Mouse (Mus musculus): ENCODE data around the gene Arhgap10.

- peak; percentile 40 for TF ChIP-seq CTCF (IDR thresholded peaks at IDR 0.05; ENCODE audit: control insufficient read depth, insufficient read depth, insufficient read length)
- no peak for TF ChIP-seq MYOD1 (IDR thresholded peaks at IDR 0.05; ENCODE audit: control insufficient read depth, insufficient read length, low read depth)
- no peak for TF ChIP-seq USF1 (IDR thresholded peaks at IDR 0.05; ENCODE audit: low read depth)
Measured at GRCm38 (mm10) chr8:77535026-77535595, 17.4 kb upstream of the Arhgap10 start.
